Mouse (Mus musculus) adipocyte (in vitro differentiated cells): Measurements from ENCODE around the gene Dnah1.

Experiments
- DNase-seq: peaks from one replicate; pipeline ENCODE4 v3.0.0-alpha.2; 2016; ENCODE audit warnings: low spot score

Gene Dnah1

DNA sequence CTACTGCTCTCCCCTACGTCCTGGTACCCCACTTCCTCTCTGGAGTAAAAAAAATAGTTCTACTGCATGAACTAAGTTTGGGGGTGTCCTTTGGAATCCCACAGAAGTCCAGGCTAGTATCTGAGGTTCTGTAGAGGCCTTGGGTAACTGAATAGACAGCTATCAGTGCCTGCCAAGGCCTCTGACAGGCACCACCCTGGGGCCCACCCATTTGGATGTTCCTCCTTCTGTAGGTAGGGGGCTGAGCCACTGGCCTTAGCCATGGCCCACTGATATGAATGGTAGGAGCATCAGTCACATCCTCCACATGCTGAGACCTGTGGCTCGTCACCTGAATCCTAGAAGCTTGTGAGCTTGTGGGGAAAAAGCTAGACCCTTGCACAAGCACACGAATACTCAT is 5.9 kb downstream of the Dnah1 start:
- DNase-seq: no peak

GRCm38 (mm10) chr14:31316613-31317012 is 7.1 kb downstream of the Dnah1 start:
- DNase-seq: no peak

DNA sequence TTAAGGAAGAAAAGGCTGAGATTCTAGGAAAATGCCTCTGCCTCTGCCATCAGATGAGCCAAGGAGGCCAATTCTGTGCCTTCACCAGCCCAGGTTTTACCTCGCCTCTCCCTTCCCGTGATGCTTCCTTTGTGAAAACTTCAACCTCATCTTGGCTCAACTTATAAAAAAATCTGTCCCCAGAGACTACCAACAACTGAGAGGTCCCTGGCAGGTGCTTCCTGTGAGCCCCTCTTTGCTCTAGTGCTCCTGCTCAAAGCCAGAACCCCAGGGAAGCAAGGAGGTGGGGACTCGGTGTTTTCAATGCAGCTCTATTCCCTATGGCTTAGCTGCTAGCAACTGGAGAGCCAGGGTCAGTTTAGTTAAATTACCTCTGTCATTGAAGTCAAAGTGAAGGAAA is 10.5 kb downstream of the Dnah1 start:
- no peak for DNase-seq

GRCm38 (mm10) chr14:31285728-31286127 is 38.0 kb downstream of the Dnah1 start:
- no peak for DNase-seq

DNA sequence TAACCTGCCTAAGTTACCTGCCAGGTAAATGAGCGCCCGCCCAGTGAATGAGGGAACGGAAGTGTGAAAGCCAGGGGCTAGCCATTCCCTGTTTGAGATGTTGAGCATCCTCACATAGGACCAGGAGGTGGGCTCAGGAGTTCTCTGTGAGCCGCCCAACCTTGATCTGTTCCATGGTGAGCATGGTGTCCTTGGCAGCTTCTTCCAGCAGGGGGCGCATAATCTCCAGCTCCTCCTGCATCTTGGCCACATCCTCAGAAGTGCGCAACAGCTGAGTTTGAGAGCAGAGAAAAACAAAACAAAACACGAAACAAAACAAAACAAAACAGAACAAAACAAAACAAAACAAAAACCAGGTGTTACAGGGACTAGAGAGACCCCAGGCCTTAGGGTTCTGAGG is 51.5 kb downstream of the Dnah1 start:
- peak; percentile 83 for DNase-seq

DNA sequence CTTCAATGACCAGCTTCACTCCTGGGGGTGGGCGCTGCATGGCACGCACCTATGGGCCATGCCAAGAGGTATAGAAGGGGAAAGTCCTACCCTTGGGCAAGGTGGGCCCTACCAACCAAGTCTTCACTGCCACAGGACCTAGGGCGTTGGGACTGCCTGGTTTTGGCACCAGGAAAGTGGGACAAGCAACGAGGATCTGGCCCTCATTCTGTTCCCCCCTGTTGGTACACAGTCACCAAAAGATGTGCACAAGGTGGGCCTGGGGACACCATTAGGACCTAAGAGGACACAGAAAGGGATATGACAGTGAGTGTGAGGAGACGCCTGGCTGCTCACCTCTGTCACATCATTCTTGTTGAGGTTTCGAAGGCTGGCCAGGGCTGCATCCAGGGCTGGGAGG is 52.6 kb downstream of the Dnah1 start:
- no peak for DNase-seq

DNA sequence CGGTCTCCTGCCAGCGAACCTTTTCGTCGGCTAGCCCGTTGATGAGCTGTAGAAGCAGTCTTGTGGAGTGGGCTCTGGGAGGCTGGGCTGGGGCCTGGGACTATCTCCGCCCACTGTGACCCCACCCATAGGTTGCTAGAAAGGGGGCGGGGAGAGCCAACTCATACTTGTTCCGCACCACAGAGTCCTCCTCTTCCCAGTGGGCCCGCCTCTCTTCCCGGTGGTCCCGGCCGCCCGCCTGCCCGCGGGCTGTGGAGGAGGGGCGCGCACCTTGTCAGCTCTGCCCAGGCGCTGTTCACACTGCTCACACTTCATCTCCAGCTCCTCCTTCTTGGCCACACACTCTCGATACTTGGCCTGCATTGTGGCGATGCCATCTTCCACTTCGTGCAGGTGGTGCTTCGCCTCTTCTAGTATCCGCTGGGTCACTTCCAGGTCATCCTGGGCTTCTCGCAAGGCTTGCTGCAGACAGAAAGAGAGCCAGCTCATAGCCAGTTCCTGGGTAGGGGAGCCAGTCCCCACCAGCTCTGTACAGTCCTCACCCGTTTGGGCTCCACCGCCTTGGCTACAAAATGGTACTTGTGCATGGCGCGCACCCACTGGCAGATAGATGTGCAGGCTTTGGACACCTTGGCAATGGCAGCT is 54.1 kb downstream of the Dnah1 start:
- no peak for DNase-seq

GRCm38 (mm10) chr14:31268301-31269001 is 55.2 kb downstream of the Dnah1 start:
- DNase-seq: no peak

GRCm38 (mm10) chr14:31267649-31268048 is 56.0 kb downstream of the Dnah1 start:
- DNase-seq: no peak

DNA sequence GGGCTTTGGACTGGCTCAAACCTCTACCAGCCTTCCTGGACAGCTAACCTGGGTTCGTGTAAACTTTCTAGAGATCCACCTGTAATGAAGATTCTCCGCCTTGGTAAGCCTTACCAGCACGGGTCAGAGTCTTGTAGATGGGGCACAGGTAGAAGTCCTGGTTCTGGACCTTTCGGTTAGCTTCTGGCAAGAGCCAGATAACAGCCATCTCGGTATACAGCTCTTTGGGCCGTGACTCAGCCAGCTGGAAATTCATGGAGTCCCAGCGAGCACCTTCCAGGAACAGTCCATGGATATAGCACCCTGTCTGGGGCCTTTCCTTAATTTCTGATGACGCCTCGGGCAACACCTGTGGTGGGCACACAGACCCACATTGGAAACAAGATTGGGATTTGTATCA is 62.8 kb downstream of the Dnah1 start:
- DNase-seq: no peak

GRCm38 (mm10) chr14:31260374-31260773 is 63.3 kb downstream of the Dnah1 start:
- no peak for DNase-seq

- no peak for DNase-seq
Observed at GRCm38 (mm10) chr14:31258476-31259050, 65.1 kb downstream of the Dnah1 start.

DNA sequence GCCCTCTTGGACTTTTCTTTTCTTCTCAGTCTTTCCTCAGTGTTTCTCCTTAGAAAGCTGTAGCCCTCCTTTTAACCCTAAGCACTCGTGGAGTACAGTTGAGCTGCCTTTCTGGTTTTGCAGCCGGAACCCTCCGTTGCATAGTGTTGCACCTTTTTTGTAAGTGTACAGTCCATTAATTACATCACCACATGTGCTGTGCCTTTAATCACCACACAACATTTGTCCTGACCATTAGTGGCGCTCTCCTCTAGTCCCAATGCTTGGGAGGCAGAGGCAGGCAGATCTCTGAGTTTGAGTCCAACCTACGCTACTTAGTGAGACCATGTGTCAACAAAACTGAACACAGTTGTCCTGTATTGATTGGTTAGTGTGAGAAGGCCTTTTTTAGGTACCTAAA is 71.6 kb downstream of the Dnah1 start:
- DNase-seq: no peak

GRCm38 (mm10) chr14:31251626-31252025 is 72.1 kb downstream of the Dnah1 start:
- no peak for DNase-seq

DNA sequence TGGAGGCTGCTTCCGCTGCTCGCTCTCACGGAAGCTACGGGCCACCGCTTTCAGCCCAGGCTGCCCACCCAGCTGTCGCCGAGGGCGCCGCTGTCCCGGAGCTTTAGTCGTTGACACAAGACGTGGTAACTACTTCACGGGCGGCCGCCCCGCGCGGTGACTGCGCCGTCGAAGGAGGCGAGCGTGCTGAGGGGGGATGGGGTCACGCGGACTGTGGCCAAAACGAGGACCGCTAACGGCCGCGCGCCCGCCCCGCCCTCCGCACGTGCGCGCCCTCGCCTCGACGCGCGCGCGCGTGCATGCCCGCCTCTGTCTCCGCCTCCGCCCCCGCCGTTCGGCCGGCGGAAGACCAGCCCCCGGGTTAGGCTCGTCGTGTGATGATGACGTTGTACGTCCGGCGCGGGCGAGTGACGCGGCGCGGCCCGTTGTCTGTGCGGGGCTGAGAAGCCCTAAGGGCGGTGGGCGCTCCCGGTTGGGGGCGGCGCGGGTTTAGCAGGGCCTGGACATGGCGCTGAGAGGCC is 72.6 kb downstream of the Dnah1 start, which contains the start of the genes Phf7 and Bap1:
Phf7 (minus strand) TSS at position 234 of the 521 bp plus-strand sequence.
Bap1 (plus strand) TSS at position 367 of the 521 bp plus-strand sequence.
- peak; percentile 83 for DNase-seq

- DNase-seq: no peak
Observed at GRCm38 (mm10) chr14:31250222-31251083, 73.2 kb downstream of the Dnah1 start.

DNA sequence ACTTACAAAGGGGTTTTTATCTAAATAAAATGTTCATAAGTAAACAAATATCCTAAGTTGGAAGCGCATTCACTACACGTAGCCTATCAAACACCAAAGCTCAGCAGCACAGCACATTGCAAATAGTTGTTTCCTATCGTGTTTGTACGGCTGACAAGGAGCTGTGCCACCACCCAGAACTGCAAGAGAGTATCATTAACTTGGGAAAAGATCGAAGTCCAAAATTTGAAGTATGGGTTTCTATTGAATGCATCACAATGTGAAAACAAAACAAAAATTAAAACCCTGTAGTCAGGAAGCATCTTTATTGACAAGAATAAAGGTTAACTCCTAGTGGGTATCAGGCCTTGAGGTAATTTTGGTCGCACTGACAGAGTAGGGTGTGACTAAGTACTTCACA is 75.3 kb downstream of the Dnah1 start:
- DNase-seq: no peak

DNA sequence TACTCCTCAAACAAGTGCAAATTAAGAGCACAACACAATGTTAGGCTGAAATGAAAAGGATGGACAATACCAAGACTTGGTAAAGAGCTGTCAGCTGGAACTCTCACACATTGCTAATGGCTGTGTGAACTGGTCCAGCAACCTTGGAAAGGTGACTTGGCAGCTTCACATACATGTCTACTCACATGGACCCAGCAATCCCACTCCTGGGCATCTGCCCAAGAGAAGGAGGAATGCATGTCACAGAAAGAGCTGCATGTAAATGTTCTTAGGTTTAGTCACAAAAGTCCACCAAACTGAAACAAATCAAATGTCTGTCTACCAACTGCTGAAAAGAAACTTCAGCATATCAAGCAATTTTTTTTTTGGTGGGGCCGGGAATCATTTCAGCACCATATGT is 77.8 kb downstream of the Dnah1 start:
- no peak for DNase-seq

DNA sequence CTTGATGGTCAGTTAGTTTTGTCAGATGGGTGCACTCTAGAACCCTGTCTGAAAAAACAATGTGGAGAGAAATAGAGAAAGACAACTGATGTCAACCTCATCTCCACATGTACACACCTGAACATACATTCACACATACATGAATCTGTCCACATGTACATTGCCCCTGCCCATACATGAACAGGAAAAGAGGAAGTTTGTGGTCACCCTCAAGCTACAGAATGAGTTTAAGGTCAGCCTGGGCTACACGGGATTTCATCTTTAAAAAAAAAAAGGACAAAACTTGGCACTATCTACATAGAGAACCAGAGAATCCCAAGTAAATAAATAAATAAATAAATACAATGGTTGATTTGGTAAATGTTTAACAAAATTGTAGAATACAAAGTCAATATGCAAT is 78.9 kb downstream of the Dnah1 start:
- DNase-seq: no peak

GRCm38 (mm10) chr14:31240528-31240927 is 83.2 kb downstream of the Dnah1 start:
- no peak for DNase-seq

GRCm38 (mm10) chr14:31237101-31237882 is 86.4 kb downstream of the Dnah1 start:
- peak; percentile 58 for DNase-seq
